Mouse (Mus musculus): Measurements from ENCODE around the gene Psma3. TPM values are rescaled to one million over a fixed set of nuclear protein-coding genes. Genes with fewer than 3 reads are reported as not detected.

Gene Psma3
- polyA plus RNA-seq, 1 experiment from 2014 or later = 489 TPM

DNA sequence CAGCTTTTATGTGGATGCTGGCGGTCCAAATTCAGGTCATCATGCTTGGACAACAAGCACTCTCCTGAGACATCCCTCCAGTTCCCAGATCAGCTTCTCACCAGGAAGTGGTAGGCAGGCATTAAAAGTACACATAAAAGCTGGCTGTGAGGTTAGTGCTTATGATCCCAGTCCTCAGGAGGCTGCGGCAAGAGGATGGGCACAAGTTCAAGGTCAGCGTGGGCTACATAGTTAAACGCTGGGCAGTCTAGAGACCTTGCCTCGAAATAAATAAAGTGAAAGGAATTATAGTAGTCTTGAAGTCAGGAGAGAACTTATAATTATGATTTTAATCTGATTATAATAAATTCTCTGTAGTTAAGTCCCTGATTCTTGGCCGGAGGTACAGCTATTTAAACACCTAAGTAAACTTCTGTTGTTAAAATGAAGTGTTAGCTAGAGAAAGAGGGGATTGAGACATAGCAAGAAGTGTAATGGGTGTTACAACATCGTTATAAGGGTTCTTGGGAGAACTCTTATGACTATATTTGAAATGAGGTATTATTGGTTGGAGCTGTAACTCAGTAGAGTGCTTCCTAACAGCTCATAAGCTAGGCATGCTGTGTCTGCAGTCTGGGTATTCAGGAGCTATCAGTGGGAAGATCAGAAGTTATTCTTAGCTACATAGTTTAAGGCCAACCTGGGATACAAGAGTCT lies 10.6 kb downstream of the Psma3 start:
- H3K4me1 ChIP-seq (ENCODE audit: control insufficient read depth, insufficient read depth, low read length) = no peaks in the 10 kb centered on the region
- WGBS = 95% methylated on average over 7 of the region's 7 CpGs
- peaks cover 29% of the 10 kb centered on the region for H3K36me3 ChIP-seq (ENCODE audit: control insufficient read depth, insufficient read depth, low read length)
- H3K9ac ChIP-seq (ENCODE audit: low read depth, low read length) = no peak overlapping the region
- ATAC-seq = no peak
- H3K4me3 ChIP-seq (ENCODE audit: low read depth, low read length) = no peak overlapping the region
- no peak overlapping the region for H3K27ac ChIP-seq (ENCODE audit: low read length)
- no peaks in the 10 kb centered on the region for H3K9me3 ChIP-seq (replicated peaks; ENCODE audit: control insufficient read depth, low read length, poor library complexity, severe bottlenecking)
- H3K4me2 ChIP-seq (ENCODE audit: low read length) = no peak overlapping the region
- H3K27me3 ChIP-seq (ENCODE audit: control insufficient read depth, insufficient read depth, low read depth, low read length) = no peaks in the 10 kb centered on the region

DNA sequence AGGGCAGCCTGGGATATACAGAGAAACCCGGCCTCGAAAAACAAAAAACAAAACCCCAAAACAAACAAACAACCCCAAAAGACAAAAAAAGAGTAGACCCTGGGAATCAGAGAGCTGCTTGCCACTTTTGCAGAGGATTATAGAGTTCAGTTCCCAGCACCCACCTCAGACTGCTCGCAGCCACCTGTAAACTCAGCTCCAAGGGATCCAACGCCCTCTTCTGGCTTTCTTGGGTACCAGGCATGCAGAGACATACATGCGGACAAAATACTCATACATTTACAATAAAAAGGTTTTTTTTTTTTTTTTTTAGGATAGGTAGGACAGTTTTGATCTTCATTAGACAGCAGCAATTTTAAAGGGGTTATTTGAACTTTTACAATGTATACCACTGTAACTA lies 22.8 kb downstream of the Psma3 start:
- H3K36me3 ChIP-seq (ENCODE audit: control insufficient read depth, insufficient read depth, low read length) = peaks cover 10% of the 10 kb centered on the region
- no peak for ATAC-seq
- no peak overlapping the region for H3K4me3 ChIP-seq (ENCODE audit: low read depth, low read length)
- no peaks in the 10 kb centered on the region for H3K9me3 ChIP-seq (replicated peaks; ENCODE audit: control insufficient read depth, low read length, poor library complexity, severe bottlenecking)
- H3K4me1 ChIP-seq (ENCODE audit: control insufficient read depth, insufficient read depth, low read length) = no peaks in the 10 kb centered on the region
- H3K27ac ChIP-seq (ENCODE audit: low read length) = no peak overlapping the region
- H3K27me3 ChIP-seq (ENCODE audit: control insufficient read depth, insufficient read depth, low read depth, low read length) = no peaks in the 10 kb centered on the region
- no peak overlapping the region for H3K4me2 ChIP-seq (ENCODE audit: low read length)
- H3K9ac ChIP-seq (ENCODE audit: low read depth, low read length) = no peak overlapping the region
- 92% methylated on average over 5 of the region's 5 CpGs for WGBS

DNA sequence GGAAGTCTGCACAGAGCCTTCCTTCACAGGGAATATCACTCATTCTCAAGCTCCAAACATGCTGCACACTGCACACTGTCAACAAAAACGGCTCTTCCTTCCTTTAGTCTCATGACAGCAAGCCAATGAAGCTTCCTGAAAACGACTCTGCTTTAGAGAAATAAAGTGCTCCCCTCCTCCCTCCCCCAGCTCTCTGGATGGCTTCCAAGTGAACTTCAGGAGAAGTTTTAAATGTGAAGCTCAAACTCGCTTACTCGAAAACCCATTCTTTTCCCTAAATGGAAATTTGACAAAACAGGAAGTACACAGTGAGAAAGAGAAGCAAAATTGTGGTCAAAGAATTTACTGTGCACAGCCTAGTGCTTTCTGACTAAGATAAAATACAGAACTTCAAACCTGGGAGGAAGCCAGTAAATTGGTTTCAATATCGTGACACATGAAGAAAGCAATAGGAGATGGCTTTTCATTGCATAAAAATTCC lies 25.0 kb downstream of the Psma3 start:
- ATAC-seq = no peak
- peaks cover 17% of the 10 kb centered on the region for H3K36me3 ChIP-seq (ENCODE audit: control insufficient read depth, insufficient read depth, low read length)
- no peak overlapping the region for H3K27ac ChIP-seq (ENCODE audit: low read length)
- WGBS = 65% methylated on average over 5 of the region's 5 CpGs
- H3K9me3 ChIP-seq (replicated peaks; ENCODE audit: control insufficient read depth, low read length, poor library complexity, severe bottlenecking) = no peaks in the 10 kb centered on the region
- H3K4me1 ChIP-seq (ENCODE audit: control insufficient read depth, insufficient read depth, low read length) = no peaks in the 10 kb centered on the region
- H3K9ac ChIP-seq (ENCODE audit: low read depth, low read length) = no peak overlapping the region
- H3K4me3 ChIP-seq (ENCODE audit: low read depth, low read length) = no peak overlapping the region
- no peak overlapping the region for H3K4me2 ChIP-seq (ENCODE audit: low read length)
- no peaks in the 10 kb centered on the region for H3K27me3 ChIP-seq (ENCODE audit: control insufficient read depth, insufficient read depth, low read depth, low read length)

DNA sequence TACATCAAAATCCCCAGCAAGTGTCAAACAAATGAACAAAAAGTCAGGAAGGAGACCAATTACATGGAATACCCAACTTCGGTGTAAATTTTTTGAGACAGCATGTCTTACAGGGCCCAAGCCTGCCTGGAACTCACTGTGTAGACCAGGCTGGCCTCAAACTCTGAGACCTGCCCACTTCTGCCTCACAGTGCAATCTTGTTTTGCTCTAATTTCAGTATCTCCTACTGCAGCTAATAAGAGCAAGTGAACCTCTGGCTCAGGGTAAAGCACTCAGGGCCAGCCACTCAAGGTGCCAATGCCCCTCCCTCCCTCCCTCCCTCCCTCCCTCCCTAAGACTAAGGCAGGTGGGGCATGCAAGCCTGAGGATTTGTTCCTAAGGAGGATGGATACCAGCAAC lies 25.9 kb downstream of the Psma3 start:
- Histone ChIP-seq H3K27ac (ENCODE audit: low read length) (no peak overlapping the region), H3K27me3 (ENCODE audit: control insufficient read depth, insufficient read depth, low read depth, low read length) (no peaks in the 10 kb centered on the region), H3K4me2 (ENCODE audit: low read length) (no peak overlapping the region), H3K4me1 (ENCODE audit: control insufficient read depth, insufficient read depth, low read length) (no peaks in the 10 kb centered on the region), H3K36me3 (ENCODE audit: control insufficient read depth, insufficient read depth, low read length) (peaks cover 21% of the 10 kb centered on the region), H3K9ac (ENCODE audit: low read depth, low read length) (no peak overlapping the region), H3K4me3 (ENCODE audit: low read depth, low read length) (no peak overlapping the region), H3K9me3 (replicated peaks; ENCODE audit: control insufficient read depth, low read length, poor library complexity, severe bottlenecking) (no peaks in the 10 kb centered on the region)
- 85% methylated on average over 1 of the region's 1 CpGs for WGBS
- ATAC-seq = no peak

DNA sequence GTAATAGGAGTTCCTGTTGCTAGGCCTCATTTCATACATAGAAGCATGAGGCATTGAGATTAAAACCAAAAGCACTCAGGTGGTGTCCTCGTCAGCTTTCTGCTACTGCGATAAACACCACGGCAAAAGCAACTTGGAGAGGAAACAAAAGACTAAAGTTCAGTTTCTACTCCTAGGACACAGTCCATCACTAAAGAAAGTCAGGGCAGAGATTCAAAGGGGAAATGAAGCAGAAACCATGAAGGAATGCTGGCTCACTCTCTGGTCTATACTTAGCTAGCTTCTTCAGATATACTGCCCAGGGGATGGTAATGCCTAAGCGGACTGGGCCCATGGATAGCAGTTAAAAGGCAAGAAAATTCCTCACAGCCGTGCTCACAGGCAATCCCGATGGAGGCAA lies 27.0 kb downstream of the Psma3 start:
- peaks cover 21% of the 10 kb centered on the region for H3K36me3 ChIP-seq (ENCODE audit: control insufficient read depth, insufficient read depth, low read length)
- no peak overlapping the region for H3K9ac ChIP-seq (ENCODE audit: low read depth, low read length)
- no peak overlapping the region for H3K4me2 ChIP-seq (ENCODE audit: low read length)
- no peak for ATAC-seq
- no peaks in the 10 kb centered on the region for H3K27me3 ChIP-seq (ENCODE audit: control insufficient read depth, insufficient read depth, low read depth, low read length)
- H3K4me3 ChIP-seq (ENCODE audit: low read depth, low read length) = no peak overlapping the region
- H3K4me1 ChIP-seq (ENCODE audit: control insufficient read depth, insufficient read depth, low read length) = no peaks in the 10 kb centered on the region
- H3K9me3 ChIP-seq (replicated peaks; ENCODE audit: control insufficient read depth, low read length, poor library complexity, severe bottlenecking) = no peaks in the 10 kb centered on the region
- 70% methylated on average over 6 of the region's 6 CpGs for WGBS
- no peak overlapping the region for H3K27ac ChIP-seq (ENCODE audit: low read length)

DNA sequence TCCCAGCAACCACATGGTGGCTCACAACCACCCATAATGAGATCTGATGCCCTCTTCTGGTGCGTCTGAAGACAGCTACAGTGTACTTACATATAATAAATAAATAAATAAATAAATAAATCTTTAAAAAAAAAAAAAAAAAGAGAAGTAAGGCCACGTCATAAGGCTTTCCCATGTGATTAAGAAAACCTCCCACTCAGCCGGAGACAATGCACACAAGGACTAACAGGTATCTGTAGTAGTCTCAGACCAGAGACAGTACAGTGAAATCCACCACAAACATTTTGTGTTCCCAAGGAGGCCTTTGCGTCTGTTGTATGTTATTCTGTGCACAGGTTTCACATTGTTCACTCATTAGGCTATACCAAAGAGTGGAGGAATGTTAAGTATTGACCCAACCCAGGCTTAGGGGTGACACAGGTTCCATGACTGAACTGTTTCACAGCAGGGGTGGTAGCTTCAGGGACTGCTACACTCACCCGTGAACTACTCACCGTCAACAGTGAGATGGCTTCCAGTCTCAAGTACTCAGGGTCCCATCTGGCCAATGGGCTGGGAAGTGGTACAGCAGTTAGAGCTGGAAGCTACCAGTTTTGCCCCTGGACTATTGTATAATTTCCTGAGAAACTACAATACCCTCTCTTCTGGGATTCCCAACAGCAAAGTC lies 29.5 kb downstream of the Psma3 start:
- 94% methylated on average over 5 of the region's 6 CpGs for WGBS
- ATAC-seq = no peak
- Histone ChIP-seq H3K4me3 (ENCODE audit: low read depth, low read length) (no peak overlapping the region), H3K27me3 (ENCODE audit: control insufficient read depth, insufficient read depth, low read depth, low read length) (no peaks in the 10 kb centered on the region), H3K4me2 (ENCODE audit: low read length) (no peak overlapping the region), H3K9ac (ENCODE audit: low read depth, low read length) (no peak overlapping the region), H3K36me3 (ENCODE audit: control insufficient read depth, insufficient read depth, low read length) (peaks cover 29% of the 10 kb centered on the region), H3K27ac (ENCODE audit: low read length) (no peak overlapping the region), H3K9me3 (replicated peaks; ENCODE audit: control insufficient read depth, low read length, poor library complexity, severe bottlenecking) (no peaks in the 10 kb centered on the region), H3K4me1 (ENCODE audit: control insufficient read depth, insufficient read depth, low read length) (no peaks in the 10 kb centered on the region)

DNA sequence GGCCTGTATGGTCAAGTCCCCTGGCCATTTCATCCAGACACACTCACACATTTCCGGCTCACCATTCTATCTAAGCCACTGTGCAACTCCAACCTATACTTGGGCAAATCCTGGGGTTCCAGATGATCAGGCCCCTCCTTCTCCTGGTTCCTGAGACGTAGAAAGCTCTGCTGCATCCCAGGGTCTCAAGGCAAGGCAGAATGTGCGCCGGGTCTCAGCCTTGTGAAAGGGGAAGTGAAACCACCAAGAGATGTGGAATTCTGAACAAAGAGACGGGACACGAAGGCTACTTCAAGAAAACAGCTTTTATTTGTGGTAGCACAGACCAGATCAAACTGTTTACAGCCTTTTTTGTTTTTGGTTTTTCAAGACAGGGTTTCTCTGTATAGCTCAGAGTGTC lies 31.7 kb downstream of the Psma3 start:
- H3K9ac ChIP-seq (ENCODE audit: low read depth, low read length) = no peak overlapping the region
- H3K27ac ChIP-seq (ENCODE audit: low read length) = no peak overlapping the region
- H3K27me3 ChIP-seq (ENCODE audit: control insufficient read depth, insufficient read depth, low read depth, low read length) = no peaks in the 10 kb centered on the region
- H3K36me3 ChIP-seq (ENCODE audit: control insufficient read depth, insufficient read depth, low read length) = peaks cover 32% of the 10 kb centered on the region
- H3K9me3 ChIP-seq (replicated peaks; ENCODE audit: control insufficient read depth, low read length, poor library complexity, severe bottlenecking) = no peaks in the 10 kb centered on the region
- no peak overlapping the region for H3K4me3 ChIP-seq (ENCODE audit: low read depth, low read length)
- H3K4me1 ChIP-seq (ENCODE audit: control insufficient read depth, insufficient read depth, low read length) = no peaks in the 10 kb centered on the region
- WGBS = 92% methylated on average over 6 of the region's 6 CpGs
- no peak overlapping the region for H3K4me2 ChIP-seq (ENCODE audit: low read length)
- no peak for ATAC-seq

DNA sequence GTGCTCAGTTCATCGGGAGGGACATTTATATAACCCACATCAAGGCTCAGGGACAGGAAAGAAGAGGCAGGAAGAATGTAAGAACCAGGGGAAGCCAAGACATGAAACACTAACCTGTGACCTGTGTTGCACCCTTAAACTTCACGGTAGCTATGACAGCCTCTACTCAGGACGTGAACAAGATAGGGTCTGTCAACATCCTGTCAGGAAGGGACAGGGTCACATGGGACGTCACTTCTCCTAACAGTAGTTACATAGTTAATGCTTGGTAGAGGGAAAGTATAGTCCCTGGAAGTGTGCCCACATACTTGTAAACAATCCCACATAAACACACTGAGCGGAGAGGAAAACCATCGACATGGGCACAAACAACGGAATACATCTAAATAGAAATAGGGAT lies 32.5 kb downstream of the Psma3 start:
- H3K36me3 ChIP-seq (ENCODE audit: control insufficient read depth, insufficient read depth, low read length) = peaks cover 32% of the 10 kb centered on the region
- 91% methylated on average over 7 of the region's 7 CpGs for WGBS
- H3K27me3 ChIP-seq (ENCODE audit: control insufficient read depth, insufficient read depth, low read depth, low read length) = no peaks in the 10 kb centered on the region
- H3K9ac ChIP-seq (ENCODE audit: low read depth, low read length) = no peak overlapping the region
- H3K27ac ChIP-seq (ENCODE audit: low read length) = no peak overlapping the region
- H3K4me3 ChIP-seq (ENCODE audit: low read depth, low read length) = no peak overlapping the region
- peaks cover 2% of the 10 kb centered on the region for H3K4me1 ChIP-seq (ENCODE audit: control insufficient read depth, insufficient read depth, low read length)
- ATAC-seq = no peak
- no peaks in the 10 kb centered on the region for H3K9me3 ChIP-seq (replicated peaks; ENCODE audit: control insufficient read depth, low read length, poor library complexity, severe bottlenecking)
- no peak overlapping the region for H3K4me2 ChIP-seq (ENCODE audit: low read length)

DNA sequence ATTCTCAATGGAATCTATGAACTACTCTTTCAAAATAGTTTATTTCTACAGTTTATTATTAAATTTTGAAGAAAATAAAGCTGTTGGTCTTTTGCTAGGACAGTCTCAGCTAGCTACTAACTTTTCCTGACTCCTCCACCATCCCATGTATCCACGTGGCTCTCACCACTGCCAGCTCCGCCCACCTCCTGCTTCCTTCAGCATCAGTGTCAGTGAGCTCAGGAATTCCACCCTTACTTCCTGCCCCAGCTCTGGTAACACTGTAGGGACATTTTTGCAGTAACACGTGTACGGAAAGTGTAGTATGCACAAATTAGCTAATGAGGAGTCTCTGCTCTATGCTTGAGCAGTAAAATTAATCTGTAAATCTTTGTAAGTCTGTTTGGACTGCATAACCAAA lies 35.3 kb downstream of the Psma3 start:
- no peak overlapping the region for H3K27ac ChIP-seq (ENCODE audit: low read length)
- H3K4me1 ChIP-seq (ENCODE audit: control insufficient read depth, insufficient read depth, low read length) = peaks cover 22% of the 10 kb centered on the region
- no peak for ATAC-seq
- no peak overlapping the region for H3K9ac ChIP-seq (ENCODE audit: low read depth, low read length)
- H3K27me3 ChIP-seq (ENCODE audit: control insufficient read depth, insufficient read depth, low read depth, low read length) = no peaks in the 10 kb centered on the region
- H3K4me3 ChIP-seq (ENCODE audit: low read depth, low read length) = no peak overlapping the region
- H3K36me3 ChIP-seq (ENCODE audit: control insufficient read depth, insufficient read depth, low read length) = peaks cover 28% of the 10 kb centered on the region
- no peaks in the 10 kb centered on the region for H3K9me3 ChIP-seq (replicated peaks; ENCODE audit: control insufficient read depth, low read length, poor library complexity, severe bottlenecking)
- no peak overlapping the region for H3K4me2 ChIP-seq (ENCODE audit: low read length)
- 74% methylated on average over 4 of the region's 4 CpGs for WGBS
